Mouse (Mus musculus) frontal cortex, postnatal 10 days (tissue): ENCODE data around the gene Zbtb22.

ENCODE experiments used
- DNase-seq, 2 experiments: peaks; one replicate each; pipeline ENCODE4 v3.0.0; 2022; ENCODE audit warnings: low spot score in 2 of 2, mixed read lengths in 1 of 2

The Zbtb22 gene

GRCm38 (mm10) chr17:33920282-33921097, 4.8 kb downstream of the Zbtb22 start:
- peak; percentile 66 to 74 for DNase-seq

DNA sequence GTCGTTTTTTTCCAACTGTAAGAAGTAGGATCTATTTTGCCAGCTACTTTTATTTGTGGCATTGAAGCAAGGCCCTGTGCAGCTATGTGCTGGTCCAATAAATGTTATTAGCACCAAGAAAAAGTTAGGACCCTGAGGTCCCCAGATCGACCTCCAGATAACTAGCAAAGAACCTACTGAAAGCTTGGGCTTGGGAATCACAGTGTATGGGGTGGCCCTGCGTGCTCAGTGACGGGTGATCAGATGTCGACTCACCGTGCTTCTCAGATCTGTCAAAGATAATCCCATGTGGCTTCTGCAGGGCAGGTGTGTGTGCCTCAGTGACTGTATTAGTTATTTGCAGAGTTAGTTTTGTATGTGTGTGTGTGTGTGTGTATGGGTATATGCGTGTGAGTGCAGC, 5.7 kb downstream of the Zbtb22 start:
- DNase-seq: no peak

DNA sequence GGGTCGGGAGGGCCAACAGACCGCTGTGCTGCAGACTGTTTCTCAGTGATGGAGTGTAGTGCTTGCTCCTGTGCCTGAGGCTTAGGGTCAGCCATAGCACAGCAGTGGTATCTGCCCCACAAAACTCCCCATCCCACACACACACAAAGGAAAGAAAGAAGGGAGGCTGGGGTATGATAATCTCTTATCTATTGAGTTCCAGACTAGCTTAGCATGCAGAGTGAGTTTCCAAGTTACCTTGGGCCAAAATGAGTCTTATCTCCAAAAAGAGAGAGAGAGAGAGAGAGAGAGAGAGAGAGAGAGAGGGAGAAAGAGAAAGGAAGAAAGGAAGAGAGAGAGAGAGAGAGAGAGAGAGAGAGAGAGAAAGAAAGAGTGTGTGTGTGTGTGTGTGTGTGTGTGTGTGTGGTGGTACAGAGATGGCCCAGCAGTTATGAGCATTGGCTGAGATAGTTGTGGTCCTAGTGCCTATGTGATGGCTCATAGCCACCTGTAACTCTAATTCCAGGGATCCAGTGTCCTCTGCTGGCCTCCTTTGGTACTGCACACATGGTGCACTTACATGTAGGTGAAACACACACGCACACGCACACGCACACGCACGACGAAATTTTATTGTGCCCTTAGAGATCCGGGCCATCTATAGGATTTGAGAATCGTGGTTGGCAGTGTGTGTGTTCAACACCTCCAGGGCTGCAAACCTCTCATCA, 9.0 kb downstream of the Zbtb22 start:
- no peak for DNase-seq

GRCm38 (mm10) chr17:33925406-33926116, 9.9 kb downstream of the Zbtb22 start:
- DNase-seq: no peak

GRCm38 (mm10) chr17:33926207-33926932, 10.7 kb downstream of the Zbtb22 start:
- DNase-seq: no peak

DNA sequence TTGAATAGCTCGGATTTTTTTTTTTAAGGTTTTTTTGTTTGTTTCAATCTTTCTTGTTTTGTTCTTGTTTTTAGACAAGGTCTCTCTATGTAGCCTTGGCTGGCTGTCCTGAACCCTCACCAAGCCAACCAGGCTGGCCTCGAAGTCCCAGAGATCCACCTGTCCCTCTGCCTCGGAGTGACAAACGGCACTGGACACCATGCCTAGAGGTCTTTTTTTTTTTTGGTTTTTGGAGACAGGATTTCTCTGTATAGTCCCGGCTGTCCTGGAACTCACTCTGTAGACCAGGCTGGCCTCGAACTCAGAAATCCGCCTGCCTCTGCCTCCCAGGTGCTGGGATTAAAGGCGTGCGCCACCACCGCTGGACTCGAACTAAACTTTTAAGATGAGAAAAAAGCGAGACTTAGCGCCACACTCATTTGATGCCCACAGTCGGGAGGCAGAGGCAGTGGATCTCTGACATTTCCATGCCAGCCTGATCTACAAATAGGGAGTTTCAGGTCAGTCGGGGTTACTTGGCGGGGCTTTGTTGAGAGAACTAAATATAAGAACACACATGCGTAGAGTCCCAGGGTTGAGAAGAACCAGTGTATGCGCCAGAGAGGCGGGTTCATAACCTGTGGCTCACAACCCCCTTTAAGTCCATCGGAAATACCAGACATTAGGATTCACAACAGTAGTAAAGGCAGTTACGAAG, 12.7 kb downstream of the Zbtb22 start:
- no peak for DNase-seq

DNA sequence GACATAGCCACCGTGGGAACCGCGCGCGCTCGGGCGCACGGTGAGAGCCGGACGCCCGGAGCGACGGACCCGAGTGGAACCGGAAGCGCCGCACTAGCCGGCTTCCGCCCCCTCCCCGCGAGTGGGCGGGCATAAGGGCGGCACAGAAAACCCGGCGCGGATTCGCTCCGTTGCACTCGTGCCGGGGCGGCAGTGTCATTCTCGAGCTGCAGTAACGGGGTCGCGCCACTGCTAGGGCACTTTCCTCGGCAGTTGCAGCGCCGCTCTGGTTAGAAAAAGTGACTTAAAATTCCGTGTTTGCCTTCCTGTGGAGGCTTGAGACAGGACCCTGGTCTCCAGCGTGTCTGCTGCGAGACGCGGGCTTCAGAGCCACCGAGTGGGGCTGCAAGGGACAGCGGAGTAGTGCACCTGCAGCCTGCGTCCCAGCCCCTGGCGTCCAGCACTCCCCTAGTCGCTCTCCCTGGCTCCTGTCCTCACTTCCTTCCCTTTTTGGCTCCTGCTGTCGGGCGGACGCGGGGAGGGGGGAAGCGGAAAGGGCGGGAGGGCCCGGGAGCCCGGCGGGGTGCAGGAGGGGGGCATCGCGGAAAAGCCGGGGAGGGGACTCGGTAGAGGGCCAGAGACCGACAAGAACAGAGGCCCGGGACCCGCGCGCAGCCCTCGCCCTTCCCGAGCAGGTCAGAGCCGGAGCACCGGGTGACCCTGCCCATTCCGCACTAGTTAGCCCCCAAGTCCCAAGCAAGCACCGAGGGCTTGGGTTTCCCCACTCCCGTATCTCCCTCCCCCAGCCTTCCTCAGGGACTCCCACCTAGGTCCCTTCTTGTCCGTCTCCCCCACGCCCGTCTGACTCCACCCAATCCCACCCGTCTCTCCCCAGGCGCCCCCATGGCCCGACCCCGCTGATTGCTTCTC, 13.9 kb downstream of the Zbtb22 start, which contains the start of gene Rgl2:
Gene Rgl2, plus strand, starts transcription at position 173 of the 909 bp plus-strand sequence.
- peak; percentile 90 to 94 for DNase-seq

DNA sequence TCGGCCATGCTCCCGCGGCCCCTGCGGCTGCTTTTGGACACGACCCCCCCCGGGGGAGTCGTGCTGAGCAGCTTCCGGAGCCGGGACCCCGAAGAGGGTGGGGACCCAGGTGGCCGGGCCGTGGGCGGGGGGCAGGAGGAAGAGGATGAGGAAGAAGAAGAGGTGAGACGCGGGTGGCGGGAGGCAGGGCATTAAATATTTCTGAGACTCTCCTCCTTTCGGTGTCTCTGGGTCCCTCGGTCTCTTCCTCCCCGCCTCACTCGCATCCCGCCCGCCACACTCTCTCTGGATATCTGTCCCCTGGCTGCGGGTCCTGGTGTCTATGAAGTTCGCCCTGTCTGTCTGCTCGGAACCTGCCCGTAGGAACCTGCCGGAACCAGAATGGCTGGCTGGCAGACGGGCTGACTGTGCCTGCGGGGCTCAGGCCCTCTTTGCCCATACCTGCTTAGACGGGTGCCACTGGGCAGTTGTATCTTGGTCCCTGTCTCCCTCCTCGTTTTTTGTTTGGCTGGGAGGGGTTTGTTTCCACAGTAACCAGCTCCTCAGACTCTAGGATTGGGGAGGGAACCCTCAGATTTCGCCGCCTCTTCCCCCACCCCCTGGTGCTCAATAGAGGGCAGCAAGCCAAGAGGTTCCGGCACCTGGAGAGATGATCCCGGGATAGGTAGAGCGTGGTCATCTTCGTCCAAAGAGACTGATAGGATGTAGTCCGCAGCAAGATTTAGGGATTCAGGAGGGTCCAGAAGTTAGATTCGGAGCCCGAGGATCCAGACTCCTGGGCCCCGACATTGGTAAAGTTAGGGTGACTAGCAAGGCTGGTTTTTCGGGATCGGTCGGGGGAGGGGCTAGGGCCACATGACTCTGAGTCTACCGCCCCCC, 14.8 kb downstream of the Zbtb22 start:
- DNase-seq: peak in 1 of 2 experiments; percentile 62

DNA sequence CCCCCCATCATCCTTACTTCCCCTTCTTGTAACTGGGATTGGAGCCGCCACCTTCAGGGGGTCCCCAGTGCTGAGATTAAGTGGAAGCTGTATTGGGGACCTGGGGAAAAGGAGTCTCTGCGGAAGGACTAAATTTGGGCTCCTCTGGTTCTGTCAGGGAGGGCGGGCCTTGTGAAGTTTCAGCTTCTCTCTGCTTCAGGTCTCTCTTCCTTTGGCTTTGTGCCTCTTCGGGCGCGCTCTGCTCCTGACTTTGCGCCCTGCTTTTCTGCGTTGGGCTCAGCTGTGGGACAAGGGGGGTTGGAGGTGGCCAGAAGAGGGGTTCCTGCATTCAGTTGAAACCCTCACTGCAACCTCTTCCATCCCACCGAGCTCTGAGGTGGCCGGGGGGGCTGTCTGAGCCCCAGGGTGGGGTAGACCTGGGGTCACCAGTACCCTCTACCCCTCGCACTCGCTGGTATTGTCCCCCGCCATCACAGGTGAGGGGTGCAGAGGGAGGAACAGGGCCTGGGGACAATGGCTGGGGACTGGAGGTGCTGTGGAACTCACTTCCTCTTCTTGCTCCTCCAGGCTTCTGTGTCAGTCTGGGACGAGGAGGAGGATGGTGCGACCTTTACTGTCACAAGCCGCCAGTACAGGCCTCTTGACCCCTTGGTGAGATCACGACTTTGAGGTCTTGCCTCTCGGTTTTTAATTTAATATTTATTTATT, 15.6 kb downstream of the Zbtb22 start:
- DNase-seq: no peak

DNA sequence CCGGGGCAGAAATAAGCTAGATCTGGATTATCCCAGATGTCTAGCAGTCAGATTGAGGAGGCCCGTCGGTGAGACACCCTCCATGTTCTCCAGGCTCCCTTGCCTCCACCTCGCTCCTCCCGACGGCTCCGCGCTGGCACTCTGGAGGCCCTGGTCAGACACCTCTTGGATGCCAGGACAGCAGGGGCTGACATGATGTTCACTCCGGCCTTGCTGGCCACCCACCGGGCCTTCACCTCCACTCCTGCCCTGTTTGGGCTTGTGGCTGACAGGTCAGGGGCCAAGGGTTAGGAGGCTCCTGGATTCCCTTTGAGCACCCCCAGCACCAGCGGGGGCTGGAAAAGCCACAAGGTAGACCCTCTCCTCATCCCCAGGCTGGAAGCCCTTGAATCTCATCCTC, 16.2 kb downstream of the Zbtb22 start:
- peak in 1 of 2 experiments; percentile 13 for DNase-seq

- no peak for DNase-seq
These were observed 16.7 kb downstream of the Zbtb22 start for GRCm38 (mm10) chr17:33932448-33932847.

GRCm38 (mm10) chr17:33932970-33933369, 17.3 kb downstream of the Zbtb22 start:
- DNase-seq: no peak

GRCm38 (mm10) chr17:33935422-33936055, 19.8 kb downstream of the Zbtb22 start:
- DNase-seq: no peak

GRCm38 (mm10) chr17:33936993-33937392, 21.3 kb downstream of the Zbtb22 start:
- DNase-seq: no peak

DNA sequence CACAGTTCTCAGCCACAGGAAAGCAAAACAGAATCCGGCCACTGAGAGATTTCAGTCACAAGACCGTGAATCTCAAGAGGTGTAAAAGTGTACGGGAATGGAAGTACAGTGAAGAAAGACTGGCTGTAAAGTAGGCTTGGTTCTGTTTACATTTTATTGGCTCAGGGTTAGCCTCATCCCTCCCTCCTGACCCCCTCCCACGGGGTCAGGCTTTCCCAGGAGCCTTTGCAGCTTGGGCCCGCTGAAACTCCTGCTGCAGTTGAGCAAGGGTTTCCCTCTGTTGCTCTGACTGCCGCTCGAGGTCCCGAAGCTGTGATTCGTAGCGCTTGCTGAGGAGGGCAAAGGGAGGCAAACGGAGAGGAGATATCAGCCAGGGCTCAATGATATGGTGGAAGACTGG, 23.1 kb downstream of the Zbtb22 start:
- DNase-seq: no peak

DNA sequence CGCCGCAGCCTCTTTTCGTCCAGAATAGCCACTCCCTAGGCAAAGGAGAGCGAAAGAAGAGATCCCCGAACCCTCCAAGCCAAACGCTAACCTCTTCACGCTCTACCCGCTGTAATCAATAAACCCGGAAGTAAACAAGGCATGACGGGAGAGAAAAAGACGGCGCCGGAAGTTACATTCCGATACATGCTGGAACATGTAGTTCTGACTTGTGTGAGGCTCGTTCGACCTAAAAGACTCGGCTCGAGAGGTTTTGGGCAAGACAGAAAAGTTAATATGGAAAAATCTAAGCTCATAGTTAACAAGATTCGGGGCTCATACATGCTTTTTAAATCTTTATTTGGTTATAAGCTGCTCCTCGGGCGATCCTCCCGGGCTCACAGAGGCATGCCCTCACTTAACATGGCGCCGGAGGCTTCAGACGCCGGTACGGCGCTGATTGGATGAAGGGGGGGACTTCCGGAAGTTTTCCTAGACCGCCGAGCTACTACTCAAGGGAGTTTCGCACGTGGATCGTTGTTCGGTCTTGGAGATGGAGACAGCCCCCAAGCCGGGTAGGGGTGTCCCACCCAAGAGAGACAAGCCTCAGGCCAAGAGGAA, 24.6 kb downstream of the Zbtb22 start, which contains the start of the genes Pfdn6 and Wdr46:
Gene Pfdn6, minus strand, starts transcription at position 138 of the 600 bp plus-strand sequence.
Gene Wdr46, plus strand, starts transcription at position 455 of the 600 bp plus-strand sequence.
- DNase-seq: peak in 1 of 2 experiments; percentile 80

DNA sequence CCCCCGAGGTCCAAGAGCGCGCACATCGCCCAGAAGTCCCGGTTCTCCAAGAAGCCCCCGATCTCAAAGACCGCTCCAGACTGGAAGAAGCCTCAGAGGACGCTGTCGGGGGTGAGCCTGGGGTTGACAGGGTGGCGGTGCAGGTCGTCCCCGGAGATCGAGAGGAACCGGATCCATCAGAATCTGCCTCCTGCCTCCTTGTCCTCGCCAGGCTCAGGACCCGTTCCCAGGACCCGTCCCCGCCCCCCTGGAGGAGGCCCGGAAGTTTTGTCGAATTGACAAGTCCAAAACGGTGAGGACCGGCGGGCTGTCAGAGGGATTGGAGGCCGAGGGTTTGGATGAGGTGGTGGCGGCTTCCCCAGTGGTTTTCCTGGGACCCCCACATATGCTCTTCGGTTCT, 25.3 kb downstream of the Zbtb22 start:
- no peak for DNase-seq
